Mouse (Mus musculus): ENCODE measurements at regions not wholly inside any gene's neighbourhood (a gene's known extent, or its start where the extent isn't known, plus 50 kb on each side); places are given as distances from the start of the nearest gene placed in this dataset.

DNA sequence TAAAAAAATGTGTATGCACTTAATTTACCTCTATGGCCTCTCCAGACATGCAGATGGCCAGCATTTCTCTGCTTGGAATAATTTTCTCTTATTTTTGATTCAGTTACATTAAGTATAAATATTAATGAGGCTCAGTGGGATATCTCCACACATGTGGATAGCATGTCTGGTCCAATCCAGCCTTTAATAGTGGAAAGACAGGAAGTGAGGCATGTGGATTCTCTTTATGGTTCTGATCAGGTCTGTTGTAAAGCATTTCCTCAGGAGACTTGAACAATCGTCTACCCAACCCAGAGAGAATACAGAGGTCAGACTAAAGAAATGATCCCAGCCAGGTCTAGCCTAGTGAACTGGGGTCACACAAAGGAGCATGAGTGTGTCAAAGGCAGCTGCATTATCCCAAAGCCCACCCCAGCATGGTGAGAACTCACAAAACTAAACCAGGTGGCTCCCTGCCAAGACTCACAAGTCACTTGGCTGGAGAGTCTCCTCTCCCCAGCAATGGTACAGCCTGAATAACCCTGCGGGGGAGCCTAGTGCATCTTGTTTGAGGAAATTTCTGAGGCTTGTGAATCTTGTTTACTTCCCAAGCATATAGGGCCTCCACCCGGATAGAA, 123.3 kb upstream of the Slc22a23 start:
- ATAC-seq (replicated peaks in 1 of 2; ENCODE audit: insufficient read depth in 1 of 2, low FRiP score in 2 of 2, low TSS enrichment in 1 of 2, low read depth in 1 of 2, poor library complexity in 2 of 2, severe bottlenecking in 2 of 2) = no peak

- no peak for ATAC-seq (replicated peaks in 1 of 2; ENCODE audit: insufficient read depth in 1 of 2, low FRiP score in 2 of 2, low TSS enrichment in 1 of 2, low read depth in 1 of 2, poor library complexity in 2 of 2, severe bottlenecking in 2 of 2)
These were observed 121.0 kb upstream of the Slc22a23 start for GRCm38 (mm10) chr13:34465862-34466430.

GRCm38 (mm10) chr13:34465456-34465855, 120.5 kb upstream of the Slc22a23 start:
- no peak for ATAC-seq (replicated peaks in 1 of 2; ENCODE audit: insufficient read depth in 1 of 2, low FRiP score in 2 of 2, low TSS enrichment in 1 of 2, low read depth in 1 of 2, poor library complexity in 2 of 2, severe bottlenecking in 2 of 2)

GRCm38 (mm10) chr13:34464221-34464620, 119.2 kb upstream of the Slc22a23 start:
- no peak for ATAC-seq (replicated peaks in 1 of 2; ENCODE audit: insufficient read depth in 1 of 2, low FRiP score in 2 of 2, low TSS enrichment in 1 of 2, low read depth in 1 of 2, poor library complexity in 2 of 2, severe bottlenecking in 2 of 2)

DNA sequence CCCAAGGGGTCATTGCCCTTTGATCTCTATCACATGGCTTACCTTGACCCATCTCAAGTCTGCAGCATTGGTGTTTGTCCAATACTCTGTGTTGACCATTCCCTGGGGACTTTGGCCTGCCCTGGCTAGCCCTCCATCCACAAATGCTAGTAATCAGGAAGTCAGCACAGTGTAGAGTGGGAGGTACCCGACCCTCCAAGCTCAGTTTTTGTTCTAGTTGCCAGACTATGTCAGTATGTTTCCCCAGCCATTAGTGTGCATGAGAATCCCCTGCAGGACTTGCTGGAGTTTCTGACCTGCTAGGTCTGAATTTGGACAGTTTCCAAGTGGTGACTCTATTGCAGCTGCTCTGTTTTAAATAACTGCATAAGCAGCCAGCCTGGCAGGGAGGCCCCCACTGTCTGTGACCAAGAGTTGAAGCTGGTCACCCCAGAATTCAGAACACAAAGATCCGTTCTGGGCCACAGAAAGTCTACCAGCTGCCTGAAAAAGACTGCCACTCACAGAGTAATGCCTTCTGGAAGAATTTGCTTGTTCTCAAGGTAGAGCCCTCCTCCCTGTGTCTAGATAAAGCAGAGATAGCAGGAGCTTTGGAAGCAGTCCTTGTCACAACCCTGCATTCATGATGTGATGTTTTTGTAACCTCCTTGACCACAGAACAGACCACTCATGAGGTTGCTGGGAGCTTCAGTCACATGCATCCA, 118.0 kb upstream of the Slc22a23 start:
- no peak for ATAC-seq (replicated peaks in 1 of 2; ENCODE audit: insufficient read depth in 1 of 2, low FRiP score in 2 of 2, low TSS enrichment in 1 of 2, low read depth in 1 of 2, poor library complexity in 2 of 2, severe bottlenecking in 2 of 2)

DNA sequence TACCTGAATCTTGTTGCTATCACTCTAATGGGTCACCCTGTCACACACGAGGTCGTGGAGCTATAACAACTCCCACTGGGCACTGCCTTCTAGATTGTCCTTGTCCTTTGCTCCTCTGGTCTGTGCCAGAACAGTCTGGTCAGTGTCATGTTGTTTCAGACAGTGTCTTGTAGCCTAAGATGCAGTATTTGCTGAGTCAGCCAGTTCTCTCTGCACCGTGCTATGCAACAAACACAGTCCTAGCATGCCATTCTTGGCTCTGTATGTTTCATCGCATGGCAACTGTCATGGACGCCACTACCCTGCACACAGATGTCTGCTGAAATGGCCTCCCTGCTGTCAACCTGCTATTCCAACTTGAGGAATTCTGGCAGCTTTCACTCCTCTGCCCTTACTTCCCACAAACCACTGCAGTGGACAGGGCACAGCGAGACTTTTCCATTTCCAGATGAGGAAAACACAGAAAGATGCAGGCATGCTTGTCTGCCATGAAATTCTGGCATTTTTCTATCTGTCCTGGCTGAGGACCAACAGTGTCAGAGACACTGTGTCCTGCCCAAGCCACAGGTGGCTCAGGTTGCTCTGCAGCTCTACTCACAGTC, 117.3 kb upstream of the Slc22a23 start:
- ATAC-seq (replicated peaks in 1 of 2; ENCODE audit: insufficient read depth in 1 of 2, low FRiP score in 2 of 2, low TSS enrichment in 1 of 2, low read depth in 1 of 2, poor library complexity in 2 of 2, severe bottlenecking in 2 of 2) = no peak

- no peak for ATAC-seq (replicated peaks in 1 of 2; ENCODE audit: insufficient read depth in 1 of 2, low FRiP score in 2 of 2, low TSS enrichment in 1 of 2, low read depth in 1 of 2, poor library complexity in 2 of 2, severe bottlenecking in 2 of 2)
These were observed 116.0 kb upstream of the Slc22a23 start for GRCm38 (mm10) chr13:34460969-34461368.

- no peak for ATAC-seq (replicated peaks in 1 of 2; ENCODE audit: insufficient read depth in 1 of 2, low FRiP score in 2 of 2, low TSS enrichment in 1 of 2, low read depth in 1 of 2, poor library complexity in 2 of 2, severe bottlenecking in 2 of 2)
These were observed 111.1 kb upstream of the Slc22a23 start for GRCm38 (mm10) chr13:34456051-34456450.

DNA sequence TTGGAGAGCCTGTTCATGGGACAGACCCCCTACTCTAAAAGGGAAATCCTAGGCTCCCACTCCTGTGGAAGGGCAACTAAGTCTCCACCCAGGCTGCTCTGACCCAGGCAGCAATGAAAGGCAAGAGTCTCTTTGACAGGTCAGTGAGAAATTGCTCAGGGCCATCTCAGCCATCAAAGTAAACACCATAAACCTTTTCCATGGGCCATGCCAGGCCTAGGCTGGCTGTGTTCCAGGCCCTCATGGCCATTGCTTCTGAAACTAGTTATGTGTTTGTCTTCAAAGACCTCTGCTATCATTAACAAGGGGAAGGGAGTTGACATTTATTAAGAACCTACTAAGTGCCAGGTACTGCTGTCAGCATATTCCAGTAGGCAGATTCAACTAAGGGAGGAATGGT, 101.8 kb upstream of the Slc22a23 start:
- ATAC-seq (replicated peaks in 1 of 2; ENCODE audit: insufficient read depth in 1 of 2, low FRiP score in 2 of 2, low TSS enrichment in 1 of 2, low read depth in 1 of 2, poor library complexity in 2 of 2, severe bottlenecking in 2 of 2) = no peak

GRCm38 (mm10) chr13:34446327-34446726, 101.3 kb upstream of the Slc22a23 start:
- ATAC-seq (replicated peaks in 1 of 2; ENCODE audit: insufficient read depth in 1 of 2, low FRiP score in 2 of 2, low TSS enrichment in 1 of 2, low read depth in 1 of 2, poor library complexity in 2 of 2, severe bottlenecking in 2 of 2) = no peak

DNA sequence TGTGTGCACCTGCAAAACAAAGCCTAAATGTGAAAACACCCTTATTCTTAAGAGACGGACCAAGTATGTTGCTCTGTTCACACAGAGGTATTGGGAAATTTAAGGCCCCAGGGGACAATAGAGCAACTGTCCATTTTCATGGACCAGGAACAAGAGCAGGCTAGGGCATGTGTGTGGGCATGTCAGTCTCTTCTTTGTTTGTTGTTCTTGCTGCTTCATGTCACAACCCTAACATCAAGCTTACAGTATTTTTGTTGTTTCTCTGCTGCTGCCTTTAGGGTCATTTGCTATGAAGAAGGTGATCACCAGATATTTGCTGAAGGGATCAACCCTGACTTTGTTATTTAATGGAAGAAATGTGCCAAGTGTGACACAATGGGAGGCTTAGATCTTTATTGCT, 96.4 kb upstream of the Slc22a23 start:
- no peak for ATAC-seq (replicated peaks in 1 of 2; ENCODE audit: insufficient read depth in 1 of 2, low FRiP score in 2 of 2, low TSS enrichment in 1 of 2, low read depth in 1 of 2, poor library complexity in 2 of 2, severe bottlenecking in 2 of 2)

DNA sequence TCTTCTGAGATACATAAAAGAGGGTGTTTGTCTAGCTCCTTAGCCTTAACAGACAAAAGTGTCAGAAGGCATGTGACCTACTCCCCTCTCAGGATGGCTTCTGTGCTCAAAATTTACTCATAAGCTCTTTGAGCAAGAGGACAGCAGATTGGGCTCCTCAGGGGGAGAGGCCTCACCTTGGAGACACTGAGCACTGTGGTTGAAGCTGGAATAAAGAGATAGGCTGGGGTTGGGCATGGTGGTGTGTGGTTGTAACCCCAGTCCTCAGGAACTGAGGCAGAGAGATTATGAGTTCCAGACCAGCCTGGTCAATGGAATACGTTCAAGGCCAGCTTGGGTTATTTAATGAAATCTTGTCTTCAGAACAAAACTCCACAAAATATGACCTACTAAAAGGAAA, 82.5 kb upstream of the Slc22a23 start:
- ATAC-seq (replicated peaks in 1 of 2; ENCODE audit: insufficient read depth in 1 of 2, low FRiP score in 2 of 2, low TSS enrichment in 1 of 2, low read depth in 1 of 2, poor library complexity in 2 of 2, severe bottlenecking in 2 of 2) = no peak

GRCm38 (mm10) chr13:34424921-34425320, 79.9 kb upstream of the Slc22a23 start:
- peak; percentile 91 to 95 for ATAC-seq (replicated peaks in 1 of 2; ENCODE audit: insufficient read depth in 1 of 2, low FRiP score in 2 of 2, low TSS enrichment in 1 of 2, low read depth in 1 of 2, poor library complexity in 2 of 2, severe bottlenecking in 2 of 2)

DNA sequence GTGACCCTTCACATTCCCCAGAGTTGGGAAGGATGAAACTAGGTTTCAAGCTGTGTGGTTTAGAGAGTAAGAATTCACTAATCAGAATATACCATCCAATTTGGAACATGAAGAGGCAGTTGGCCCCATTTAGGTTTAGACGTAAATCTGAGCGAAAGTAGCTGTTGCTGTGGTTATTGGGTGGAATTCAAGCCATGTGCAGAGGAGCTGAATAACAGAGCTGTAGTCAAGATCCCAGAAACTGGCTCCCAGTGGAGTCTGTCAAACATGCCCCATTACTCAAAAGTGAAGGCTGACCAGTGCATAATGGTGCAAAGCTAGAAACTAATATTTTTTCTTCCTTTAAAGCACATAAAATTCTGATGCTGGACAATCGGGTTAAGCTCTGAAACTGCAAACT, 76.7 kb upstream of the Slc22a23 start:
- ATAC-seq (replicated peaks in 1 of 2; ENCODE audit: insufficient read depth in 1 of 2, low FRiP score in 2 of 2, low TSS enrichment in 1 of 2, low read depth in 1 of 2, poor library complexity in 2 of 2, severe bottlenecking in 2 of 2) = no peak

DNA sequence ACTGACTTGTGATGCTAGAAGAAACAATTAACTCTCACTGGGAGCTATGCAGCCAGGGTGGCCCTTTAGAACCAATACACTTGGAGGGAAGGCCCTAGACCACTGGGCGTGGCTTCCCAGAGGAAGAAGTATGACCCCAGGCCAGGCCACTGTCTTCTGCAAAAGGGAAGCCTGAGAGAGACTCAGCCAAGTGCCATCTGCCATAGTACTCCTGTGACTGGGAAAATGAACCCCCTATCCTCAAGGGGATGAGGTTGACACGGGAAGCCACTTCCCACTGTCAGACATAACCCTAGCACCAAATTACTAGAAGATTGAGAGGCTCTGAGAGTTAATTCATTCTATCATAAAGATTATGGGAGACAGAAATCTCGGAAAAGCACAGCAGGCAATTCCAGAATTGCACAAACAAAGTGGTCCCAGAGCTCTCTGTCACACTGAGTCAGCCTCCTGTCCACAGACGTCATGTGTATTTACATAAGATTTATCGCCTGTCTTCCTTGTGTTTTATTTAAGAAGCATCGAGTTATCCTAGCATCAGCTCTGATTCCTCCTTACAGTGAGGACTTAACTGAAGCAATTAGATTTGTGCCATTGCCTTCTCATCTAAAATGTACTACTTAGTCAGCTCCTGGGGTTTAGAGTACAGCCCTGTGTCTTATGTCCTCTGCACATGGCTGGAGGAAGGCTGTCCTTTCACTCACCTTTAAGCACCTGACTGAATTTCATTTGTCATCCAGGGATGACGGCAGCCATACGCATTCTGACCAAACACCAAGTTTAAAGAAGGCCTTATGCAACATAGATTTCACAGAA, 75.6 kb upstream of the Slc22a23 start:
- no peak for ATAC-seq (replicated peaks in 1 of 2; ENCODE audit: insufficient read depth in 1 of 2, low FRiP score in 2 of 2, low TSS enrichment in 1 of 2, low read depth in 1 of 2, poor library complexity in 2 of 2, severe bottlenecking in 2 of 2)

- ATAC-seq (replicated peaks in 1 of 2; ENCODE audit: insufficient read depth in 1 of 2, low FRiP score in 2 of 2, low TSS enrichment in 1 of 2, low read depth in 1 of 2, poor library complexity in 2 of 2, severe bottlenecking in 2 of 2) = no peak
These were observed 74.1 kb upstream of the Slc22a23 start for GRCm38 (mm10) chr13:34419061-34419460.

GRCm38 (mm10) chr13:34416603-34417002, 71.6 kb upstream of the Slc22a23 start:
- no peak for ATAC-seq (replicated peaks in 1 of 2; ENCODE audit: insufficient read depth in 1 of 2, low FRiP score in 2 of 2, low TSS enrichment in 1 of 2, low read depth in 1 of 2, poor library complexity in 2 of 2, severe bottlenecking in 2 of 2)

DNA sequence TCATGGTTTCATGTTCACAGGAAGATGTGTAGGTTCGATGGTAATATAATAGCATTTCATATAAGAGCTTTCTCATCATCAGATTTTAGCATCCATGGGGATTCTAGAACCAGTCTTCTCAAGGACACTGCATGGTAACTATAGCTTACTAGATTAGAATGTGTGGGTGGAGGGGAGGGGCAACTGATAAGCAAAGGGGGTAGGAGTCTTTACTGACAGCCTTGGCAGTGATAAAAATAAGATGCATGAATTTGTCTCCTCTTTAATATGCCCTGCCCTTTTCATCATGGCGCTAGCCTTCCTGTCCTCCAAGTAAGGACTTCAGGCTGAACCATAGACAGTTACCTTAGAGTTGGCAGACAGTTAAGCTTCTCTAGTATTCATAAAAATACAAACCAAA, 69.6 kb upstream of the Slc22a23 start:
- no peak for ATAC-seq (replicated peaks in 1 of 2; ENCODE audit: insufficient read depth in 1 of 2, low FRiP score in 2 of 2, low TSS enrichment in 1 of 2, low read depth in 1 of 2, poor library complexity in 2 of 2, severe bottlenecking in 2 of 2)

Data from hematopoietic stem cell, adult 5-6 weeks (primary cell).